Mouse (Mus musculus) CH12F3 (cell line): ENCODE data around the gene Lta.

Experiments
- in situ Hi-C: fragments of 300-500 bp; cut with MboI; formaldehyde crosslinking; loops from 2 replicates; pipeline ENCODE4 v1.14.3; 2020; ENCODE audit warnings: low sequenced_read_pairs

Lta gene

DNA sequence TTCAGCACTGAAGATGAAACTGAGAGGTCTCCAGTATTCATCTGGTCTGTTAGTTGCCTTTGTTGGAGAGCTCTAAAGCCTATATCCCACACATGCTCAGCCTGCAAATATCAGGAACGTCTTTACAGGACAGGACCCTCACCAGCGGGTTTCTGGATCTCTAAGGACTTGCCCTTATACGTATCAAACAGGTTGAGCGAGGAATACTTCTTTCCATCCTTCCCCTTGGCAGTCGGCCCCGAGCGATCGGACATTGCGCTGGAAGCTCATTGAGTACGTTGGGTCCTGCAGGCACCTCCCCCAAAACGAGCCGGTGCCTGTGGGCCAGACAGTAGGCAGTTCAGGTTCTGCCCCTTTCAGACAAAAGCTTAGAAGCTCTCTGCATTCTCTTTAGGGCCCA is 42.4 kb downstream of the Lta start:
- in situ Hi-C loops = no loop called here

DNA sequence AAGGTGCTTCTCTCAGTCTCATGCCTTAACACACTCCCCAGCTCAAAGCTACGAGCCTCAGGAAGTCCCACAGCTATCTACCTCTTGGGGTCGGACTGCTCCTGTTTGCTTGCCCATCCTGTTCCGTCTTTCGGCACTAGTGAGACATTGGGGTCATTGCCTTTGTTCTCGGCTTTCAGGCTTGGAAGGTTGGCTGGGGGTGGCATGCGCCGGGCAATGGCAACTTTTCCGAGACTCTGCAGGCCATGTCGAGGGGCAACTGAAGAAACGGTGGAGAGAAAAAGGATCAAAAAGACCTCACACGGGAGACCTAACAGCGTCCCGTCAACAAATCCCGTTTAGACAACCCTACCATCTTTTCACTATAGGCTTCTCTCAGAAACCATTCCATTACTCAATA is 43.0 kb downstream of the Lta start:
- in situ Hi-C loops = no loop called here

DNA sequence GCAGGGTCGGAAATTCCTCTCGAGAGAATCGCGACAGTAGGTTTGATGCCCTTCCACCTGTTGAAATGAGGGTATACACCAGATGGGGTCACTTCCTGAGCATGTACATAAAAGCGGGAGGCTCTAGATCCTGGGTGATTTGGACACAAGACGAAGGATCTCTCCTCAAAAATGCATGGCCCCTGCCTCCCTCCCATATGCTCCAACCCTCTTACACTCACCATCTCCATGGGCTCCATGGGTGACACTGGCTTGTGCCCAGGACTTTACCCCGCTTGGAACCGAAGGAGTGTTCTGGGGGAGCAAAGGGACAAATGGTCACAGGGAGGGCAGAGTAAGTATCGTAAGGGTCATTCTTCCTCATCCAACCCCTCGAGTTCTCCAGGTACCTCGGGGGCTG is 43.7 kb downstream of the Lta start:
- in situ Hi-C loops = no loop called here

DNA sequence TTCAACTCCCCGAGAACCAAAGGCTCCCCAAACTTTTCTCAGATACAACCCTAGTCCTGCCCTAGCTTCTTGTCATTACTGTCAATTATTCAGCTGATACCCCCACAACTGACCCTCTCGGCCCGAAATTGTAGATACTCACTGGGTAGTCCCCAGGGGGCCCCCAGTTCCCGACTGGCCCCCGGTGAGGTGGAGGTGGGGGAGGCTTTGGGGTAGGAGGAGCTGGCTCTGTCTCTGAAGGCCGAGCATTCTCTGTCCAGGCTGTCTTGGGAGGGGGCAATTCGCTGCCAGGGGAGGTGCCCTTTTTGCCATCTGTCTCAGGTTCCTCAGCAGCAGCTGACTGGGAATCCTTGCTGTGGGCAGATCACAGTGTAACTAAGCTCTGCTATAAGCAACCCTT is 45.5 kb downstream of the Lta start:
- in situ Hi-C loops = no loop called here

DNA sequence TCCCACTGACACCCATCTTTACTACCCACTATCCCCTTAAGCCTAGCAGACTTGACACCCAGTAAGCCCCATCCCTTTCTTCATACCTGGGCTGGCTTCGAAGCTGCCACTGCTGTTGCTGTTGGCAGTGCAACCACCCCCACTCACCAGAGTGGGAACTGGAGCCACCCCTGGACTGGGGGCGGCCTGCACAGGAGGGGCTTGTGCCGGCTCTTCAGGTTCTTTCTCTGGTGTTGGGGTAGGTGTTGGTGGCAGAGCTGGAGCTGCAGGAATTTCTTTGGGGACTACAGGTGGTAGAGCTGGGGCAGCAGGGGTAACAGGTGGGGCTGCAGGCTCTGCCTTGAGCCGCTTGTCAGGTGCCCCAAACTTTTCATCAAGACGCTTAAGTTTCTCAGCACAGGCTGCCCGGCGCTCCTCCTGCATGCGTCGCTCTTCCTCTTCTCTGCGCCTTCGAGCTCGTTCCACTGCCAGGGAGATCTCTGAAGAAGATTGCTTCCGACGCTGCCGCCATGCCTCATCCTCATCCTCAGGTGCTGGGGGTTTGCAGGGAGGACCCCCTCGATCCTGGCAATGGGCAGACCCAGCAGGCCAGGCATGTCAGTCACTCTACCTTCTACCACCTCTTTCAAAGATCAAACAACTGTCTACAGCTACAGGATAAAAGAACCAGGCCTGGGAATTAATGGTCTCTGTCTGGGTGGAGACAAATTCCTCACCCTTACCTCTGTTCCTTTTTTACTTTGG is 46.1 kb downstream of the Lta start:
- in situ Hi-C loops = no loop called here

DNA sequence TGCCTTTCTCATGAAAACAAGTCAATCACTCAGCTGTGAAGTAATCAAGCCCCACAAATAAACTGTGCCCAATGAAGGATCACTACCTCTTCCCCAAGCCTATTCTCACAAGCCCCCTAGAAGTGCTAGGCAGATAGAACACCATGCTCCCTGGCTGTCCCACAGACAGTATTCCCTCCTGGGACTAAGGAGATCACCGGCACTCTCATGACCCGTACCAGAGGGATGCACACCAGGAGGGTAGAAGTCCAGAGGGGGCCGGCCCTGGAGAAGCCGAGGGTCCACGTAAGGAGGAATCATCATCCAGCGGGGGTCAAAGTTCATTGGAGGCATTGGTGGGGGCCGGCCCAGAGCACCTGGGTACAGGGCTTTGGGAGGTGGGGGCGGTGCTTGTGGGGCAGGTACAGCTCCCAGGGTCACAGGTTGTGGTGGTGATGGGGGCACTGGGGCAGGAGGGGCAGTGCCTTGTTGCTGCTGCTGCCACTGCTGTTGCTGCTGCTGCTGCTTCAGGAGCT is 47.4 kb downstream of the Lta start:
- in situ Hi-C loops = no loop called here

DNA sequence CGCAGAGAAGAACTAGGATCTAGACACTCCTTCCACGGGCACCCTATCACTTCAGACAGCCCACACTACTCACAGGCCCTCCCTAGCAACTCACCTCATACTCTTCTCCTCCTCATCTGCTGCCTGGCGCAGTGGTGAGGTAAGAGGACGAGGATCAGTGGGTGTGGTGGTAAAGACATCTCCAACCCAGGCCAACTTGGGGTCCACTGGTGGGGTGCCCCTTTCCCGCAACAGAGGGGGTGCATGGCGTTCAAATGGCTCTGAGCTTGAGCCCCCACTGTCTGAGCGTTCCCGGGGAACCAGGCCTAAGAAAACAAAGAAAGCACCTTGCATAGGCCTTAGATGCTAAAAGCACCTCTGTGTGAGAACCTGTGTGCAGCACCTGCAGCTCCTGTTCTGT is 47.9 kb downstream of the Lta start:
- in situ Hi-C loops = no loop called here

DNA sequence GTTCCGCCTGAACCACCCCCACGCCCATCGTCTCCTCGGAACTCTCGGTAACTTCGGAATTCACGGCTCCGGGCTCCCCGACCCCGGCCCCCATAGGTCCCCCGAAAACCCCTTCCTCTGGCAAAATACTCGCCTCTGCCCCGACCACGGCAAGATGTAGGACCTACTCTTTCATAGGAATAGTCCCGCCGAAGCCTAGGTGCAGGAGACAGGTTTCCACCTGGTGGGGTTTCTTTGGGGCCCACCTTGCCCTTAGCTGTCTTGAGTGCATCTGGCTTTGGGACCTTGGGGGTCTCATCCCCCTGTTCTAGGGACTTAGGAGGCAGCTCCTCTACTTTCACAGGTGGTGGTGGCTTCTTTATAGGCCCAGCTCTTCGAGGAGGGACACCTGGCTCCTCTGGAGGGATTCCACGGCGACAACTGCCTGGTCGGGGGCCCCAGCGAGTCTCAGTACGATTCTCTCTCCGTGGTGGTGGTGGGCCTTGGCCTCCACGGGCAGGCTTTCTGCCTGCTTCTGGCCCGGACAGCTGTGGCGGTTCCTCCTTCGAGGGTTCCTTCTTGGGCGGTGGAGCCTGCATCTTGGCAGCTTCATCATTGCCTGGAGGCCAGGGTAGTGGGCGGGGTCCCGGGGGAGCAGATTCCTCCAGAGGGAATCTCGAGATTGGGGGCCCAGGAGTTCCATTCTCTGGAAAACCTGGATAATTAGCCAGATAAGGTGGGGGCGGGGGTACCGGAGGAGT is 48.5 kb downstream of the Lta start:
- in situ Hi-C loops = no loop called here

DNA sequence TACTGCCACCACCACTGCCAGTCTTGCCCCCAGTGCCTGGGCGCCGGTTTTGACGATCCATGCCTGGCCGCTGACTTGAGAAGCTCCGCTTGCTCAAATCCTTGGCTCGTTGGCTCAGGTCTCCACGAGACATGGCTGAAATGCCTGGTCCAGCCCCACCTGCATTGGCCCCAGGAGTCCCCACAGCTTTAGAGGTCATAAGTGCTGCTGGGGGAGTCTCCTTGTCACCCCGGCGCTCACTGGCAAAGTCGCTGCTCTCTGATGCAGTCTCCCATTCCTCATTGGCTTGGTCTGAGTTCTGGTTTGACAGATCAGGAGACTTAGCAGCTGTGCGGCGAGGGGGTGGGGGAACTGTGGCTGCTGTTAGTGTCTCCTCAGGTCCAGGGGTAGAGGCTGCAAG is 49.7 kb downstream of the Lta start:
- in situ Hi-C loops = no loop called here

DNA sequence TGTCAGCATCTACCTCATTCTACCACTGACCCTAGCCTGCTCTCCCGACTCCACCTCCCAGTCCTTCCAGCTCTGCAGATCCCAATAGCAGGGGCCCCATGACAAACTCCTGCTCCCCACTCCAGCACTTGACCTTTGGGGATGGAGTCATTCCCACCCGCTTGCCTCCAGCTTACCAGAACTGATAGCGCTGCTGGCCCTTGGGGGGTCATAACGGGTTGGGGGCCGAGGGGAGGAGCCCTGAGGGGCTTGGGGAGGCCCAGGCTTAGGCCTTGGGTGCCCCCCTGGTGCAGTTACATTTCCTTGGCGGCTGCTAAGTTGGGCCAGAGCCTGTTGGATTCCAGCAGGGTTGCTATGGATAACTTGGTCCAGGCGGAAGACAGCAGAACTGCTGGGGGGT is 50.5 kb downstream of the Lta start:
- in situ Hi-C loops = no loop called here

DNA sequence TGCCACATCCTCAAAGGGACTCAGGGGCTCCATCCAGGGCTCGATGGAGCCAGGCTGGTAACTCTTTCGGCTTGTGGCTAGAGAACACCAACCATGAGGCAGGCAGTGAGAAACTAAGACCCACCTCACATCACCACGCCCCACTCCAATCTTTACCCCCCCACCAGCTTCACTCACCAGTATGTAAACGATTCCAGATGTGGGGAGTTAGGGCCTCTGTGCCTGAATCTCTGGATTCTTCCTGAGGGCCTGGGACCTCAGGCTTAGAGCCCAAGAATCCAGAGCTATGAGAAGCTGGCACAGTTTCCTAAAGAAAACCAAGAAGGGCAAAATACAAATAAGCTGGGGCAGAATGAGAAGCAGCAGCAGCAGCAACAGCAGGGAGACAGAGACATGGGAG is 51.2 kb downstream of the Lta start:
- in situ Hi-C loops = no loop called here
